Mouse (Mus musculus): ENCODE measurements around the gene Ep300. TPM values are rescaled to one million over a fixed set of nuclear protein-coding genes. Genes with fewer than 3 reads are reported as not detected.

Gene Ep300
- polyA plus RNA-seq, 1 experiment from 2014 or later = 11.8 TPM

DNA sequence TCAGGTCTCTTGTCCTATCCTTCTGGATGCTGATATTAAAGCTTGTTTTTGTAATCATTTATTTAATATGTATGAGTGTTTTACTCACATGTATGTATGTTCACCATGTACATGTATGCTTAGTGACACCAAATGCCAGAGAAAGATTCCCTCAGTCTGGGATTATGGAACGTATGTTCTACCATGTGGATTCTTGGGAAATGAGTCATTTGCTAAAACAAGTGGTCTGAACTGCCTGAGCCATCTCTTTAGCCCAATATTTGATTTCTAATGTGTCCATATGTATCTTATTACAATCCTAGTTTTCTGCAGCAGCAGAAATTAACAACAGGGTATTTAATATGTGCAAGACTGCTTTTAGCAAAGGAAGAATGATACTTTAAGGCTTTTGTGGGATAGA is 20.1 kb downstream of the Ep300 start:
- no peak for ATAC-seq
- H3K4me2 ChIP-seq = no peak overlapping the region
- peaks cover 83% of the 10 kb centered on the region for H3K36me3 ChIP-seq
- H3K27ac ChIP-seq = no peak overlapping the region
- H3K27me3 ChIP-seq (replicated peaks) = no peaks in the 10 kb centered on the region
- peaks cover 12% of the 10 kb centered on the region; the same call in 1 of the 2 replicates for H3K4me1 ChIP-seq
- H3K9ac ChIP-seq = no peak overlapping the region
- 86% methylated on average over 1 of the region's 1 CpGs for WGBS (ENCODE audit: insufficient replicate concordance)
- H3K4me3 ChIP-seq = no peak overlapping the region
- H3K9me3 ChIP-seq (replicated peaks) = no peaks in the 10 kb centered on the region

DNA sequence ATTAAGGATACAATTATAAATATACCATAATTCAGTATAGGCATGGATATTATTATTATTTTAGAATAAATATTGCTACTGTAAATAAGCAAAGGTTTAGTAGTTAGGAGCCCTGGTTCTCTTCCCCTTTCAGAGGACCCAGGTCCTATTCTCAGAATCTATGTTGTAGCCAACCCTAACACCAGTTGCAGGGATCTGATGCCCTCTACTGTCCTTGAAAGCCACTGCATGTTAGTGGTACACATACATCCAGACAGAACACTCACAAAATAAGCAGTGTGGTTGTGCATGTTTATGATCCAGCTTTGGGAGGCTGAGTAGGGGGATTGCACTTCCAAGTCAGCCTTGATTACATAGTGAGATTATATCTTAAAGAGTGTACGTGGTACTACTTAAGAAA is 21.5 kb downstream of the Ep300 start:
- no peak overlapping the region for H3K4me3 ChIP-seq
- no peaks in the 10 kb centered on the region for H3K9me3 ChIP-seq (replicated peaks)
- H3K9ac ChIP-seq = no peak overlapping the region
- WGBS (ENCODE audit: insufficient replicate concordance) = 79% methylated on average over 1 of the region's 1 CpGs
- peaks cover 89% of the 10 kb centered on the region for H3K36me3 ChIP-seq
- no peak overlapping the region for H3K4me2 ChIP-seq
- peaks cover 9% of the 10 kb centered on the region; the same call in 1 of the 2 replicates for H3K4me1 ChIP-seq
- peak; percentile 58; the same call in 1 of the 2 replicates for ATAC-seq
- no peak overlapping the region for H3K27ac ChIP-seq
- no peaks in the 10 kb centered on the region for H3K27me3 ChIP-seq (replicated peaks)

DNA sequence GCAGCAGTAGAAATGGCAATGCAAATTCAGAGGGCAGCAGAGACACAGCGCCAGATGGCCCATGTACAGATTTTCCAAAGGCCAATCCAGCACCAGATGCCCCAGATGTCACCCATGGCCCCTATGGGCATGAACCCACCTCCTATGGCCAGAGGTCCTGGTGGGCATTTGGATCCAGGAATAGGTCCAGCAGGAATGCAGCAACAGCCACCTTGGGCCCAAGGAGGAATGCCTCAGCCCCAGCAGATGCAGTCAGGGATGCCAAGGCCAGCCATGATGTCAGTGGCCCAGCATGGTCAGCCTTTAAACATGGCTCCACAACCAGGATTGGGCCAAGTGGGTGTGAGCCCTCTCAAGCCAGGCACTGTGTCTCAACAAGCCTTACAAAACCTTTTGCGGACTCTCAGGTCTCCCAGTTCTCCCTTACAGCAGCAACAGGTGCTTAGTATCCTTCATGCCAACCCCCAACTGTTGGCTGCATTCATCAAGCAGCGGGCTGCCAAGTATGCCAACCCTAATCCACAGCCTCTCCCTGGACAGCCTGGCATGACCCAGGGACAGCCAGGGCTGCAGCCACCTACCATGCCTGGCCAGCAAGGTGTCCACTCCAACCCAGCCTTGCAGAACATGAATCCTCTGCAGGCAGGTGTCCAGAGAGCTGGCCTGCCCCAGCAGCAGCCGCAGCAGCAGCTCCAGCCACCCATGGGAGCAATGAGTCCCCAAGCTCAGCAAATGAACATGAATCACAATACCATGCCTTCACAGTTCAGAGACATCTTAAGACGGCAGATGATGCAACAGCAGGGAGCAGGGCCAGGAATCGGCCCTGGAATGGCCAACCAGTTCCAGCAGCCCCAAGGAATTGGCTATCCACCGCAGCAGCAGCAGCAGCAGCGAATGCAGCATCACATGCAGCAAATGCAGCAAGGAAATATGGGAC is 64.6 kb downstream of the Ep300 start:
- Histone ChIP-seq H3K27ac (no peak overlapping the region), H3K27me3 (replicated peaks) (no peaks in the 10 kb centered on the region), H3K9ac (no peak overlapping the region), H3K4me2 (no peak overlapping the region), H3K4me1 (no peaks in the 10 kb centered on the region), H3K9me3 (replicated peaks) (no peaks in the 10 kb centered on the region), H3K36me3 (peaks cover 78% of the 10 kb centered on the region), H3K4me3 (no peak overlapping the region)
- ATAC-seq = peak; percentile 32; the same call in 1 of the 2 replicates
- 88% methylated on average over 8 of the region's 8 CpGs for WGBS (ENCODE audit: insufficient replicate concordance)

DNA sequence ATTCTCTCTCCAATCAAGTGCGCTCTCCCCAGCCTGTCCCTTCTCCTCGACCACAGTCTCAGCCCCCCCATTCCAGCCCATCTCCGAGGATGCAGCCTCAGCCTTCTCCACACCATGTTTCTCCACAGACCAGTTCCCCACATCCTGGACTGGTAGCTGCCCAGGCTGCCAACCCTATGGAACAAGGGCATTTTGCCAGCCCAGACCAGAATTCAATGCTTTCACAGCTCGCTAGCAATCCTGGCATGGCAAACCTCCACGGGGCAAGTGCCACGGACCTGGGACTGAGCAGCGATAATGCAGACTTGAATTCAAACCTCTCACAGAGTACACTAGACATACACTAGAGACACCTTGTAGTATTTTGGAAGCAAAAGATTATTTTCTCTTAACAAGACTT is 65.5 kb downstream of the Ep300 start:
- 88% methylated on average over 7 of the region's 7 CpGs for WGBS (ENCODE audit: insufficient replicate concordance)
- Histone ChIP-seq H3K27ac (no peak overlapping the region), H3K36me3 (peaks cover 69% of the 10 kb centered on the region), H3K9me3 (replicated peaks) (no peaks in the 10 kb centered on the region), H3K27me3 (replicated peaks) (no peaks in the 10 kb centered on the region), H3K4me2 (no peak overlapping the region), H3K4me1 (no peaks in the 10 kb centered on the region), H3K4me3 (no peak overlapping the region), H3K9ac (no peak overlapping the region)
- ATAC-seq = no peak

DNA sequence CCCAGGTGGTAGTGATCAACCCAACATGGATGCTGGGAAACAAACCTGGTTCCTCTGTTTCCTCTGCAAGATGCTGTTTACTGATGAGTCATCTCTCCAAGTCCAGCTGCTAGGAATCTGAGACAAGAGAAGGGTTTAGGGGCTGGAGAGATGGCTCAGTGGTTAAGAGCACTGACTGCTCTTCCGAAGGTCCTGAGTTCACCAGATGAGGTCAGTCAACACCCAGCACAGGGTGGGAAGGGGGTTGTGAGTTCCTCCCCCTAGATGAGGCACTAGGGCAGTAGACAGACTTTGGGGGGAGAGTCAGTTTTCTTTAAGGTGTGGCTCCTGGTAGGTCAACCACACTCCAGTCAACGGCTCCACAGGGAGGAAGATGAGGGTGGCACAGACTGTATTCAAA is 76.5 kb downstream of the Ep300 start:
- Histone ChIP-seq H3K27me3 (replicated peaks) (no peaks in the 10 kb centered on the region), H3K9me3 (replicated peaks) (no peaks in the 10 kb centered on the region), H3K4me2 (no peak overlapping the region), H3K27ac (no peak overlapping the region), H3K4me3 (no peak overlapping the region), H3K36me3 (no peaks in the 10 kb centered on the region), H3K9ac (no peak overlapping the region), H3K4me1 (peaks cover 18% of the 10 kb centered on the region)
- no peak for ATAC-seq
- 74% methylated on average over 2 of the region's 2 CpGs for WGBS (ENCODE audit: insufficient replicate concordance)

DNA sequence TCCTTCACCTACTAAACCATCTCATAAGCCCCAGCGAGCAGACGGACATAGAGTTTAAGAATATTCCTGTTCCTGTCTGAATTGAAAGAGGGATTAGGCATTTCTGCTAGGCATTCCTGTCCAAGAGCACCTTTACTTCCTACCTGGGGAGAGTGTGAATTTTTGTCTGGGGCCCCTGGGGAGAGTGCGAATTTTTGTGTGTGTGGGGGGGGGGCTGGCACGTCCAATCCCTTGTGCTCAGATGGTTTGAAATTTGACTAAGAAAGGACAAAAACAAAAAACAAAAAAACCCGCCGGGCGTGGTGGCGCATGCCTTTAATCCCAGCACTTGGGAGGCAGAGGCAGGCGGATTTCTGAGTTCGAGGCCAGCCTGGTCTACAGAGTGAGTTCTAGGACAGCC is 78.1 kb downstream of the Ep300 start:
- Histone ChIP-seq H3K27me3 (replicated peaks) (no peaks in the 10 kb centered on the region), H3K4me1 (peaks cover 18% of the 10 kb centered on the region), H3K4me2 (peak overlapping the region; percentile 91), H3K36me3 (peaks cover 16% of the 10 kb centered on the region), H3K4me3 (peak overlapping the region; percentile 73), H3K27ac (no peak overlapping the region), H3K9me3 (replicated peaks) (no peaks in the 10 kb centered on the region), H3K9ac (no peak overlapping the region)
- no peak for ATAC-seq
- 51% methylated on average over 10 of the region's 10 CpGs for WGBS (ENCODE audit: insufficient replicate concordance)

DNA sequence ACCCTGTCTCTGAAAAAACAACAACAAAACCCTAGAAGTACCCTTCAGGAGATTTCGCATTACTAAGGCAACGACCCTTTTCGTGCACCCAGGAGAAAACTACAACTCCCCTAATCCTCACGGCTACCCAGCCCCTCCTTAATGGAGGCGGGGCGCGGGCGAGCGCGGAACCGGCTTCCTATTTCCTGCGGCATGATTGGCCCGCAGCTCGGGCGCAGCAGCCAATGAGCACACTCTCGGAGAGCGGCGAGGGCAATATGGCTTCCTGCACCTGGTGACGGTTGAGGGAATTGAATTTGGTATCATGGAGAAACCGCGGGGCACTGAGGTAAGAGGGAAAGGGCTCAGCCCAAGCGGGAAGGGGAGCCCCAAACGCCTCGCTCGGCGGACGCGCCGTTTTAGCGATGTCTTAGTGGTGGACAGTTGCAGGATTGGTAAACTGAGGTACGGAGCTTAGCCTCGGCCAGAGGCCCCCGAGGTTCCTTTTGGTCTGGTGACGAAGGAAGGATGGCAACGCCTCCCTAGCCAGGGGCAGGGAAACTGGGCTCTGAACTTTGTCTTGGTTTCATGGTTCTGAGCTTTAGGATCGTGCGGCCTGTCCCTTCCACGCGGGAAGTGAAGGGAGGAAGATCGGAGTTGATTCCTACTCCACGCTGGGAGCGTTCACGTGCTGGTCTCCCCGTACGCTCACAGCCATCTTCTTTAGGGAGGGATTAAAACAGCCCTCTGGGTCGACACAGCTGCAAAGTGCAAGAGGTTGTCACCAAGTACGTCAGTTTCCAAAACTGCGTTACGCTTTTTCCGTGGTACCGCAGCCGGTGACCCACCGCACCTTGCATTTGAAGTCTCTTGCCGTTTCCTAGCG is 78.8 kb downstream of the Ep300 start, which contains the start of gene L3mbtl2:
TSS of gene L3mbtl2 (plus strand) at position 193 of the 865 bp plus-strand sequence.
- Histone ChIP-seq H3K4me3 (peak within 1 kb of the TSS; percentile 73), H3K4me2 (peak within 1 kb of the TSS; percentile 91), H3K9ac (peak within 1 kb of the TSS; percentile 75), H3K27me3 (replicated peaks) (no peaks in the 10 kb centered on the region), H3K4me1 (peaks cover 18% of the 10 kb centered on the region), H3K9me3 (replicated peaks) (no peaks in the 10 kb centered on the region), H3K36me3 (peaks cover 22% of the 10 kb centered on the region), H3K27ac (peak within 1 kb of the TSS; percentile 74)
- under 1% methylated on average over 55 of the region's 55 CpGs for WGBS (ENCODE audit: insufficient replicate concordance)
- ATAC-seq = peak; percentile 99

DNA sequence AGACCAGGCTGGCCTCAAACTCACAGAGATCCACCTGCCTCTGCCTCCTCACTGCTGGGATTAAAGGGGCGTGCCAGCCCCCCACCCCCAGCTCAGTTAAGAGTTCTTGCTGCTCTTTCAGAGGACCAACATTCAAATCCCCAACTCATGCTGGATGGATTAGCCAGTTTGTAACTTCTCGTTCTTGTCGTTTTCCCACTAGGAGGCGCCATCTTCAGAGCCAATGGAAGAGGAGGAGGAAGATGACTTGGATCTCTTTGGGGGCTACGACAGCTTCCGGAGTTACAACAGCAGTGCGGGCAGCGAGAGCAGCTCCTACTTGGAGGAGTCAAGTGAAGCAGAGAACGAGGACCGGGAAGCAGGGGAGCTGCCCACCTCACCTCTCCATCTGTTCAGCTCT is 81.8 kb downstream of the Ep300 start:
- H3K27ac ChIP-seq = no peak overlapping the region
- H3K4me1 ChIP-seq = peaks cover 18% of the 10 kb centered on the region
- 83% methylated on average over 10 of the region's 10 CpGs for WGBS (ENCODE audit: insufficient replicate concordance)
- H3K4me2 ChIP-seq = no peak overlapping the region
- no peak overlapping the region for H3K9ac ChIP-seq
- no peaks in the 10 kb centered on the region for H3K9me3 ChIP-seq (replicated peaks)
- H3K27me3 ChIP-seq (replicated peaks) = no peaks in the 10 kb centered on the region
- no peak for ATAC-seq
- H3K36me3 ChIP-seq = peaks cover 52% of the 10 kb centered on the region
- no peak overlapping the region for H3K4me3 ChIP-seq

DNA sequence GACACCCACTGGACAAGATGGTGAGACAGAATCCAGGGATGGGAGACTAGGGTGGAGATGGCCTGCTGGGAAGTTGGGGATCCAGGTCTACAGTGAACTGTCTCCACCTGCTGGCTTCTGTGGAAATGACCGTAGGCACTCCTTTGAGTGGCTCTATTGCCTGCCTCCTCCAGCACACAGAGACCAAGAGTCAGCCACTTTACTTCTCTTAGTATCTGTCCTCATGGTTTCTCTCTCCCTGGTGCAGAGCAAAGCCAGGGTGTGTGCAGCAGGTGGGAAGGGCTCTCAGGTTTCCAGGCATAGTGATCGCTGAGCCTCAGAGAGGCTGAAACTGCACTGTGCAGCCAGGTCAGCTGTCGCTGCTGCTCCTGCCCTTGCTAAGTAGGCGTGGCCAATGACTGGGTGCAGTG is 85.1 kb downstream of the Ep300 start:
- 77% methylated on average over 4 of the region's 4 CpGs for WGBS (ENCODE audit: insufficient replicate concordance)
- Histone ChIP-seq H3K4me3 (no peak overlapping the region), H3K27me3 (replicated peaks) (no peaks in the 10 kb centered on the region), H3K9me3 (replicated peaks) (no peaks in the 10 kb centered on the region), H3K36me3 (peaks cover 76% of the 10 kb centered on the region), H3K4me2 (no peak overlapping the region), H3K4me1 (peaks cover 5% of the 10 kb centered on the region), H3K9ac (no peak overlapping the region), H3K27ac (no peak overlapping the region)
- ATAC-seq = no peak

DNA sequence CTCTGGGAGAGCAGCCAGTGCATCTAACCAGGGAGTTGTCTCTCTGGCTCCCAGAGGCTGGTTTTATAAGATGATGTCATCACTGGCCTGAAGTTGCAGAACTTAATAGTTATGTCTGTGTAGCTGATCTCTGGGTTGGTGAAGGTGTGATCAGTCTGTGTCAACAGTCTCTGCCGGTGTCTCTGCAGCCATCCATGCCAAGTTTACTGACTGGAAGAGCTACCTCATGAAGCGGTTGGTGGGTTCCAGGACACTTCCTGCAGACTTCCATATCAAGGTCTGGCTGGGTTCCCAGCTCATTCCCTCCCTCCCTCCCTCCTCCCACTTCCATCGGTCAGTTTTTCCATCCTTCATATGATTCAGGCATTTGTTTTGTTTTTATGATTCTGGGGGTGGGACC is 91.5 kb downstream of the Ep300 start:
- Histone ChIP-seq H3K4me2 (no peak overlapping the region), H3K4me1 (no peaks in the 10 kb centered on the region), H3K36me3 (peaks cover 80% of the 10 kb centered on the region), H3K9me3 (replicated peaks) (no peaks in the 10 kb centered on the region), H3K27ac (no peak overlapping the region), H3K27me3 (replicated peaks) (no peaks in the 10 kb centered on the region), H3K9ac (no peak overlapping the region), H3K4me3 (no peak overlapping the region)
- 79% methylated on average over 3 of the region's 3 CpGs for WGBS (ENCODE audit: insufficient replicate concordance)
- no peak for ATAC-seq

DNA sequence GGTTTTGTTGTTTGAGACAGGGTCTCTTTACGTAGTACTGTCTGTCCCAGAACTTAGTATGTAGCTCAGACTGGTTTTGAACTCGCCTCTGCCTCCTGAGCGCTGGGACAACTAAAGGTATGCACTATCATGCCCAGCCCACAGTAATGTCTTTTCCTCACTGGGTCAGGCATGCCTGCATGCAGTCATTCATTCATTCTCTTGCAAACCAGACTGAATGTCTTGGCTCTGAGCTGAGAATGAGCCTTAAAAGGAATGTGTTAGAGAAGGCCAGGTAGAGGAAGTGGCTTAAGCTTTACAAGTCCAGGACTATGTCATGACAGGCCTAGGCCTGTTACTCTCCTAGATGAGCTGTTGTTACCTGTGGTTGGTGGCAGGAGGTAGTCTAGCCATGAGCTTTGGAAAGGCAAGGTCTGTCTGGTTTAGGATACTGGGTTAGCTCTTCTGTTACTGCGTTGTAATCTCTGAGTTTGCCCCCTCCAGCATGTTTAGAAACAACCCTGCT is 95.2 kb downstream of the Ep300 start:
- Histone ChIP-seq H3K4me1 (no peaks in the 10 kb centered on the region), H3K9me3 (replicated peaks) (no peaks in the 10 kb centered on the region)
- 90% methylated on average over 4 of the region's 4 CpGs for WGBS (ENCODE audit: insufficient replicate concordance)

More for the DNA sequence above, 95.2 kb downstream of the Ep300 start:
- Histone ChIP-seq H3K4me3 (no peak overlapping the region), H3K36me3 (peaks cover 89% of the 10 kb centered on the region), H3K4me2 (no peak overlapping the region), H3K9ac (no peak overlapping the region), H3K27me3 (replicated peaks) (no peaks in the 10 kb centered on the region), H3K27ac (no peak overlapping the region)
- no peak for ATAC-seq

Data from liver, embryonic 12.5 days (tissue).